Mouse (Mus musculus) cerebellum, adult 11-12 months (tissue): ENCODE results near the gene Dgkg.

Experiments used
- DNase-seq: peaks from one replicate; pipeline ENCODE4 v3.0.0; 2022

The Dgkg gene

GRCm38 (mm10) chr16:22539275-22539674 is 117.7 kb downstream of the Dgkg start:
- no peak for DNase-seq

GRCm38 (mm10) chr16:22536581-22537160 is 120.3 kb downstream of the Dgkg start:
- no peak for DNase-seq

GRCm38 (mm10) chr16:22533087-22533486 is 123.9 kb downstream of the Dgkg start:
- DNase-seq, result no peak

- peak; percentile 21 for DNase-seq
Observed at GRCm38 (mm10) chr16:22531834-22532233, 125.2 kb downstream of the Dgkg start.

GRCm38 (mm10) chr16:22531041-22531440 is 126.0 kb downstream of the Dgkg start:
- DNase-seq, result no peak

GRCm38 (mm10) chr16:22527499-22527939 is 129.5 kb downstream of the Dgkg start:
- peak; percentile 72 for DNase-seq

- DNase-seq, result no peak
Observed at GRCm38 (mm10) chr16:22526386-22526785, 130.6 kb downstream of the Dgkg start.

GRCm38 (mm10) chr16:22517431-22518384 is 139.3 kb downstream of the Dgkg start:
- peak; percentile 41 for DNase-seq

GRCm38 (mm10) chr16:22515476-22515875 is 141.5 kb downstream of the Dgkg start:
- DNase-seq, result no peak

GRCm38 (mm10) chr16:22510861-22511637 is 146.0 kb downstream of the Dgkg start:
- no peak for DNase-seq

- no peak for DNase-seq
Observed at GRCm38 (mm10) chr16:22508936-22509563, 148.0 kb downstream of the Dgkg start.

GRCm38 (mm10) chr16:22505656-22506055 is 151.4 kb downstream of the Dgkg start:
- no peak for DNase-seq

GRCm38 (mm10) chr16:22504851-22505250 is 152.2 kb downstream of the Dgkg start:
- DNase-seq, result peak; percentile 47

GRCm38 (mm10) chr16:22504049-22504448 is 153.0 kb downstream of the Dgkg start:
- no peak for DNase-seq

- DNase-seq, result no peak
Observed at GRCm38 (mm10) chr16:22503467-22503866, 153.6 kb downstream of the Dgkg start.

GRCm38 (mm10) chr16:22501855-22502254 is 155.2 kb downstream of the Dgkg start:
- no peak for DNase-seq

GRCm38 (mm10) chr16:22500561-22500960 is 156.5 kb downstream of the Dgkg start:
- DNase-seq, result no peak

- no peak for DNase-seq
Observed at GRCm38 (mm10) chr16:22499951-22500350, 157.1 kb downstream of the Dgkg start.

GRCm38 (mm10) chr16:22499447-22499846 is 157.6 kb downstream of the Dgkg start:
- no peak for DNase-seq

- no peak for DNase-seq
Observed at GRCm38 (mm10) chr16:22497976-22498375, 159.0 kb downstream of the Dgkg start.

- DNase-seq, result no peak
Observed at GRCm38 (mm10) chr16:22495259-22495658, 161.8 kb downstream of the Dgkg start.

- DNase-seq, result no peak
Observed at GRCm38 (mm10) chr16:22494815-22495214, 162.2 kb downstream of the Dgkg start.

- no peak for DNase-seq
Observed at GRCm38 (mm10) chr16:22493396-22493795, 163.6 kb downstream of the Dgkg start.
